7 mouse cellular contexts compared by ENCODE assay signal in the genomic region with DNA sequence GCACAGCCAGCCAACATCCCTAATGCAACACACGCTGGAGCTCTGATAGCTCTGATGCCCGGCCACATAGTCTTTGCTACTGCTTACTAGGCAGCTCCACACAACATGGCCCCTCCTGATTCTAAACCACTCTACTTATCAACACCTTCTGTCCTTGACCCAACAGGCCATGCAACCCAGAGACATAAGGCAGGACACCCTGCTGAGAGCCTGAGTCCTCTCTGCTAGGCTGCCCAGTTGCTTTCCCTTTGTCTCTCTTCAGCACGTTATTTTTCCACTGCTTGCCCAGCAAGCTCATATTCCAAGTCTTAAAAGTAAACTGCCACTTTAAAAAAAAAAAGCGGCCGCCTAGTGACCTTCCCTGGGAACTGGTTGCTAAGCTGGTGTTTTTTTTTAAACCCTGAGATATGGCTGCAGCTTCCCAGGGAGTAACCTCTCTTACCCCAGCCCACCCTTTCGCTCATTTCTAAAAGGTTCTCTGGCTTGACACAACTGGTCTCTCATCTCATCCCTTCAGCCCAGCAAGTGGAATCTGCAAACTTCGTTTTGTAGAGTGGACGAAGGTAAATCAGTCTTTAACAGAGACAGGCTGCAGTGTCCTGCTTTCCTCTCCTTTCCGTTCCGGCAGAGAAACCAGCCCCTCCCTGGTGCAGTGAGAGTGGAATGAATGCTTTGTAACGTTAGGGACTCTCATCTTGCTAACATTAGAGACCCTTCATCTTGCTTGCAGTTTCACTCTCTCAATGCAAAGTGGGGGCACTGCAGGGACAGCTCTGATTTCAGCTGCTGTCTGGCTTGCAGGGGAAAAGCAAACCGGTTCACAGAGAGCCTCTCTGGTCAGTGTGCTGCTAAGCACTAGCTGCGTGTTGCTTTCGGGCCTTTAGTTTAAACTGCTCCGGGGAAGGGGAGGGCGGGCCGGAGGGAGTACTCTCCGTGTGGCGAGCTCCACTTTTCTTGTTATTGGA. TPM values are rescaled to one million over a fixed set of nuclear protein-coding genes. Genes with fewer than 3 reads are reported as not detected.
DNase-seq lines count a peak whose midpoint lies in the region; ATAC-seq lines count a peak whose summit lies in the region.

Gene Cc2d2a, plus strand, starts transcription at position 350 of the 965 bp plus-strand sequence.

- peak; percentile 64 for ATAC-seq in common myeloid progenitor, adult 5-6 weeks (replicated peaks; ENCODE audit: low read depth, poor library complexity, severe bottlenecking)
- peak; percentile 60 for ATAC-seq in granulocyte monocyte progenitor cell, adult 5-6 weeks (replicated peaks; ENCODE audit: poor library complexity, severe bottlenecking)
- ATAC-seq in intestine, embryonic 16.5 days = peak; percentile 83
- ATAC-seq in limb, embryonic 12.5 days (ENCODE audit: insufficient number of reproducible peaks, insufficient read depth, low FRiP score, low TSS enrichment, low read depth) = peak; percentile 82
- ATAC-seq in midbrain, embryonic 14.5 days (ENCODE audit: low FRiP score, low TSS enrichment) = peak; percentile 78

- peak within 1 kb of the TSS; percentile 79 for H3K27ac ChIP-seq in intestine, embryonic 16.5 days (ENCODE audit: low read length)
- peak within 1 kb of the TSS; percentile 91 for H3K27ac ChIP-seq in limb, embryonic 12.5 days
- peak within 1 kb of the TSS; percentile 87 for H3K27ac ChIP-seq in midbrain, embryonic 14.5 days (replicated peaks; ENCODE audit: low read depth, low read length)

- H3K36me3 ChIP-seq in intestine, embryonic 16.5 days (ENCODE audit: control insufficient read depth, insufficient read depth, low read length) = no peaks in the 10 kb centered on the region
- no peaks in the 10 kb centered on the region for H3K36me3 ChIP-seq in limb, embryonic 12.5 days
- H3K36me3 ChIP-seq in midbrain, embryonic 14.5 days (ENCODE audit: control insufficient read depth, insufficient read depth, low read length) = no peaks in the 10 kb centered on the region

- peak within 1 kb of the TSS; percentile 57 for H3K9ac ChIP-seq in intestine, embryonic 16.5 days (ENCODE audit: low read depth, low read length)
- H3K9ac ChIP-seq in limb, embryonic 12.5 days (replicated peaks) = peak within 1 kb of the TSS; percentile 58
- peak within 1 kb of the TSS; percentile 50 for H3K9ac ChIP-seq in midbrain, embryonic 14.5 days (replicated peaks; ENCODE audit: low read length)

- H3K4me1 ChIP-seq in intestine, embryonic 16.5 days (ENCODE audit: control insufficient read depth, insufficient read depth, low read length) = 0 out of 2 replicates have a peak, but pooled peaks cover 8% of the 10 kb centered on the region
- H3K4me1 ChIP-seq in limb, embryonic 12.5 days (replicated peaks) = peaks cover 33% of the 10 kb centered on the region
- H3K4me1 ChIP-seq in midbrain, embryonic 14.5 days (ENCODE audit: control insufficient read depth, insufficient read depth, low read length) = peaks cover 19% of the 10 kb centered on the region

- no peaks in the 10 kb centered on the region for H3K27me3 ChIP-seq in intestine, embryonic 16.5 days (replicated peaks; ENCODE audit: control insufficient read depth, insufficient read depth, low read length)
- H3K27me3 ChIP-seq in limb, embryonic 12.5 days = no peaks in the 10 kb centered on the region
- H3K27me3 ChIP-seq in midbrain, embryonic 14.5 days (ENCODE audit: control insufficient read depth, insufficient read depth, low read length) = no peaks in the 10 kb centered on the region

- no peaks in the 10 kb centered on the region for H3K9me3 ChIP-seq in intestine, embryonic 16.5 days (ENCODE audit: control insufficient read depth, low read length)
- H3K9me3 ChIP-seq in limb, embryonic 12.5 days = no peaks in the 10 kb centered on the region
- no peaks in the 10 kb centered on the region for H3K9me3 ChIP-seq in midbrain, embryonic 14.5 days (ENCODE audit: control insufficient read depth, low read length)

- 4% methylated on average over 19 of the region's 19 CpGs for WGBS in intestine, embryonic 16.5 days
- WGBS in limb, embryonic 12.5 days = 5% methylated on average over 19 of the region's 19 CpGs
- 5% methylated on average over 19 of the region's 19 CpGs for WGBS in midbrain, embryonic 14.5 days

- DNase-seq in adrenal gland, postnatal 36 days = peak; percentile 46 to 56
- peak; percentile 79 for DNase-seq in midbrain, embryonic 14.5 days
- DNase-seq in telencephalon, adult 2 months (ENCODE audit: low read depth, low spot score) = peak; percentile 58

- peak within 1 kb of the TSS; percentile 68 for H3K4me2 ChIP-seq in intestine, embryonic 16.5 days (ENCODE audit: low read depth, low read length)
- peak within 1 kb of the TSS; percentile 59 for H3K4me2 ChIP-seq in limb, embryonic 12.5 days
- H3K4me2 ChIP-seq in midbrain, embryonic 14.5 days (ENCODE audit: low read length) = peak within 1 kb of the TSS; percentile 59

- peak within 1 kb of the TSS; percentile 48 for H3K4me3 ChIP-seq in intestine, embryonic 16.5 days (ENCODE audit: low read length)
- peak within 1 kb of the TSS; percentile 41 for H3K4me3 ChIP-seq in limb, embryonic 12.5 days (replicated peaks)
- H3K4me3 ChIP-seq in midbrain, embryonic 14.5 days (replicated peaks; ENCODE audit: low read depth, low read length) = peak within 1 kb of the TSS; percentile 42

RNA-seq across cellular contexts. Expression of gene Cc2d2a, which starts in this region (rescaled TPM):
- total RNA-seq in adrenal gland, postnatal 36 days (2021) = 10 to 100 TPM; 13.8 to 18.8 TPM
- 2.7 and 3.8 TPM in 2 replicates for total RNA-seq in common myeloid progenitor, adult 5-6 weeks (2017)
- total RNA-seq in granulocyte monocyte progenitor cell, adult 5-6 weeks (2014; fragmentation: Nextera tagmentation) = 5.2 and 5.4 TPM in 2 replicates
- 2.6 TPM in 2 replicates for total RNA-seq in granulocyte monocyte progenitor cell, adult 5-6 weeks (2017)
- 8.1 and 8.7 TPM in 2 replicates for polyA plus RNA-seq in intestine, embryonic 16.5 days (2015; fragmentation: Nextera tagmentation; extraction: Ambion mirVana)
- polyA plus RNA-seq in limb, embryonic 12.5 days (2016; fragmentation: Nextera tagmentation; extraction: Ambion mirVana) = 11.1 and 12.3 TPM in 2 replicates
- 5.0 and 7.7 TPM in 2 replicates for polyA plus RNA-seq in midbrain, embryonic 14.5 days (2014; fragmentation: Nextera tagmentation; extraction: Ambion mirVana)

Comparison
In these comparisons a context has a peak if more than half of its experiments do, and no peak if none do; other contexts are left out.
1. Peak in every context shown above with its lines: DNase-seq, ATAC-seq, H3K4me3 ChIP-seq and H3K27ac ChIP-seq.